Mouse (Mus musculus): ENCODE measurements at regions not wholly inside any gene's neighbourhood (a gene's known extent, or its start where the extent isn't known, plus 50 kb on each side); places are given as distances from the start of the nearest gene placed in this dataset.

GRCm38 (mm10) chr7:88544393-88544792 lies 114.3 kb downstream of the Rab38 start:
- peak; percentile 66 for DNase-seq (ENCODE audit: low read depth, low spot score)

GRCm38 (mm10) chr7:88544976-88545654 lies 115.0 kb downstream of the Rab38 start:
- no peak for DNase-seq (ENCODE audit: low read depth, low spot score)

- DNase-seq (ENCODE audit: low read depth, low spot score): no peak
Measured at GRCm38 (mm10) chr7:88575073-88575472, 145.0 kb downstream of the Rab38 start.

- no peak for DNase-seq (ENCODE audit: low read depth, low spot score)
Measured at GRCm38 (mm10) chr7:88600781-88601180, 170.7 kb downstream of the Rab38 start.

Data from CD4-positive, CD25-positive, alpha-beta regulatory T cell, adult 2 months (primary cell).